Mouse (Mus musculus) embryonic facial prominence, embryonic 11.5 days (tissue): ENCODE data around the gene 2410002F23Rik. TPM values are rescaled to one million over a fixed set of nuclear protein-coding genes. Genes with fewer than 3 reads are reported as not detected.

Source experiments
- polyA plus RNA-seq: library from polyadenylated mRNA; unstranded; fragments of >200 nt; fragmentation: Nextera tagmentation; extraction: Ambion mirVana; gene quantifications from 2 replicates; pipeline ENCODE4 v1.2.1, GENCODE M21; 2014

The 2410002F23Rik gene
- polyA plus RNA-seq, 1 experiment from 2014 or later: 121 TPM

Other genes with a start within 250 kb of the 2410002F23Rik start
- 0.15 TPM in 1 of 2 replicates, not detected in the other for gene Klk1b26, start 234.6 kb upstream of the 2410002F23Rik start, polyA plus RNA-seq
- gene Klk1b27, start 194.4 kb upstream of the 2410002F23Rik start, polyA plus RNA-seq: not detected in 2 replicates
- not detected in 2 replicates for gene Klk1b21, start 144.4 kb upstream of the 2410002F23Rik start, polyA plus RNA-seq
- gene Klk1b22, start 134.0 kb upstream of the 2410002F23Rik start, polyA plus RNA-seq: not detected in 2 replicates
- gene Klk1b16, start 110.0 kb upstream of the 2410002F23Rik start, polyA plus RNA-seq: not detected in 2 replicates
- not detected in 2 replicates for gene Klk1b24, start 58.5 kb upstream of the 2410002F23Rik start, polyA plus RNA-seq
- gene Klk1b3, start 48.5 kb upstream of the 2410002F23Rik start, polyA plus RNA-seq: not detected in 2 replicates
- not detected in 2 replicates for gene Klk1b4, start 39.3 kb upstream of the 2410002F23Rik start, polyA plus RNA-seq
- gene Klk1b5, start 30.8 kb upstream of the 2410002F23Rik start, polyA plus RNA-seq: not detected in 2 replicates
- gene Klk1, start 21.4 kb upstream of the 2410002F23Rik start, polyA plus RNA-seq: not detected in 2 replicates
- gene Gm36864, start 10.5 kb upstream of the 2410002F23Rik start, polyA plus RNA-seq: not detected in 2 replicates
- gene 1700028J19Rik, start within 50 bp of the 2410002F23Rik start, polyA plus RNA-seq: 1.00 and 1.9 TPM in 2 replicates
- not detected in 2 replicates for gene Acp4, start 10.7 kb downstream of the 2410002F23Rik start, polyA plus RNA-seq
- gene Gm15517, start 14.7 kb downstream of the 2410002F23Rik start, polyA plus RNA-seq: 2.3 TPM in 1 of 2 replicates, not detected in the other
- gene Clec11a, start 60.2 kb downstream of the 2410002F23Rik start, polyA plus RNA-seq: 2.2 and 2.3 TPM in 2 replicates
- 0.98 and 1.00 TPM in 2 replicates for gene Shank1, start 63.5 kb downstream of the 2410002F23Rik start, polyA plus RNA-seq
- gene Syt3, start 137.4 kb downstream of the 2410002F23Rik start, polyA plus RNA-seq: 1.4 and 1.9 TPM in 2 replicates
- gene 1700008O03Rik, start 139.1 kb downstream of the 2410002F23Rik start, polyA plus RNA-seq: 0.99 and 1.4 TPM in 2 replicates
- 1.9 and 3.2 TPM in 2 replicates for gene Lrrc4b, start 182.3 kb downstream of the 2410002F23Rik start, polyA plus RNA-seq
- gene Aspdh, start 218.7 kb downstream of the 2410002F23Rik start, polyA plus RNA-seq: not detected in 2 replicates
- 61.1 and 66.4 TPM in 2 replicates for gene Josd2, start 221.3 kb downstream of the 2410002F23Rik start, polyA plus RNA-seq
- gene Emc10, start 249.8 kb downstream of the 2410002F23Rik start, polyA plus RNA-seq: 76.4 and 89.8 TPM in 2 replicates
- 10.8 and 11.2 TPM in 2 replicates for gene Fam71e1, start 249.9 kb downstream of the 2410002F23Rik start, polyA plus RNA-seq